Mouse (Mus musculus) forebrain, postnatal 0 days (tissue): ENCODE results near the gene Ncbp2. TPM values are rescaled to one million over a fixed set of nuclear protein-coding genes. Genes with fewer than 3 reads are reported as not detected.

ENCODE experiments used
- ATAC-seq: fragments of 200-750 bp; cut with Nextera tagmentation; 2 replicates; pipeline ENCODE4 v1.8.0; 2017; ENCODE audit warnings: mild to moderate bottlenecking, moderate library complexity
- DNase-seq: peaks from one replicate; pipeline ENCODE4 v3.0.0-alpha.2; 2015
- H3K27ac ChIP-seq: fragments of 300-500 bp; sonication (generic); 2 replicates; pipeline ENCODE4 v1.5.1; 2014; ENCODE audit warnings: low read depth, mild to moderate bottlenecking, antibody characterized with exemption, low read length, moderate library complexity, mixed read lengths
- H3K27me3 ChIP-seq: fragments of 300-500 bp; sonication (generic); 2 replicates; pipeline ENCODE4 v1.6.1; 2014; ENCODE audit warnings: mild to moderate bottlenecking, low read length, mixed read lengths; ENCODE audit not compliant: insufficient read depth
- H3K36me3 ChIP-seq: fragments of 300-500 bp; sonication (generic); 2 replicates; pipeline ENCODE4 v1.6.1; 2014; ENCODE audit warnings: mild to moderate bottlenecking, moderate library complexity; ENCODE audit not compliant: insufficient read depth
- H3K4me1 ChIP-seq: fragments of 300-500 bp; sonication (generic); 2 replicates; pipeline ENCODE4 v1.6.1; 2014; ENCODE audit warnings: antibody characterized with exemption; ENCODE audit not compliant: insufficient read depth
- H3K4me2 ChIP-seq: fragments of 300-500 bp; sonication (generic); 2 replicates; pipeline ENCODE4 v1.6.1; 2014; ENCODE audit warnings: low read depth, mild to moderate bottlenecking, moderate library complexity
- H3K4me3 ChIP-seq: fragments of 300-500 bp; sonication (generic); 2 replicates; pipeline ENCODE4 v1.5.1; 2014; ENCODE audit warnings: low read depth, low read length, mixed read lengths
- H3K9ac ChIP-seq: fragments of 300-500 bp; sonication (generic); 2 replicates; pipeline ENCODE4 v1.6.1; 2014; ENCODE audit warnings: mild to moderate bottlenecking
- H3K9me3 ChIP-seq: fragments of 300-500 bp; sonication (generic); 2 replicates; pipeline ENCODE4 v1.6.1; 2016; ENCODE audit warnings: low read length
- CTCF ChIP-seq: sonication (generic); IDR thresholded peaks from 2 replicates; pipeline ENCODE4 v1.5.1; 2016; ENCODE audit warnings: antibody characterized with exemption, control low read depth, low read depth
- WGBS: fragments of 180-500 bp; shearing (Covaris S2); extraction: QIAGEN DNeasy Blood & Tissue Kit; methylation state at CpG from one replicate; pipeline ENCODE4 v1.1.7; 2014; 5-methylcytosine and 5-hydroxymethylcytosine counted together
- polyA plus RNA-seq: library from polyadenylated mRNA; unstranded; fragments of >200 nt; fragmentation: Nextera tagmentation; extraction: Ambion mirVana; gene quantifications from 2 replicates; pipeline ENCODE4 v1.2.1, GENCODE M21; 2015
- total RNA-seq: library from RNA; depleted of rRNA; stranded (reverse); fragments of >200 nt; gene quantifications from 2 replicates; pipeline ENCODE4 v1.2.3, GENCODE M21; 2014

Gene Ncbp2
- total and polyA plus RNA-seq, 2 experiments from 2014 or later = 29.9 to 66.3 TPM

DNA sequence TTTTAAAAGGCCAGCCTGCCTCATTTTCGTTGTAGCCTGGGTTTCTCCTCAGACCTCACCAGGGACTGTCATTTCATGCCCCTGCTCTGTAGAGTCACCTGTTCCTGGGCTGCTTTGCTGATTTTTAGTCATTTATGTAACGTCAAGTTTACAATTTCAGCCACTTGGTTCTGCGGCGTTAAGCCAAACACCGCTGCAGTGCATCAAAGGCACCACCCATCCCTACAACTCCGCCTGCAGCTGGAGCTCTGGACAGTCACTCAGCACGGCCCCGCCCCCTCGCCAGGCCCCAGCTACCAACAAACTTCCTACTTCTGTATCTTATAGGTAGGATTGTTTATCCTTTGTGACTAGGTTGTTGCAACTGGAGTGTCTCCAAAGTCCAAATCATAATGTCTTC is 41.4 kb upstream of the Ncbp2 start:
- H3K4me2 ChIP-seq = no peak overlapping the region; the same call in 1 of the 2 replicates
- no peak; the same call in 1 of the 2 replicates for ATAC-seq
- TF ChIP-seq CTCF = no peak
- H3K4me1 ChIP-seq = no peaks in the 10 kb centered on the region
- H3K4me3 ChIP-seq = no peak overlapping the region
- no peaks in the 10 kb centered on the region for H3K9me3 ChIP-seq
- H3K9ac ChIP-seq = 0 out of 2 replicates have a peak overlapping the region, but pooled peaks have one; percentile 6
- WGBS = 18% methylated on average over 9 of the region's 9 CpGs
- DNase-seq = peak; percentile 9
- H3K27me3 ChIP-seq = no peaks in the 10 kb centered on the region
- H3K27ac ChIP-seq = 0 out of 2 replicates have a peak overlapping the region, but pooled peaks have one; percentile 2
- no peaks in the 10 kb centered on the region for H3K36me3 ChIP-seq

DNA sequence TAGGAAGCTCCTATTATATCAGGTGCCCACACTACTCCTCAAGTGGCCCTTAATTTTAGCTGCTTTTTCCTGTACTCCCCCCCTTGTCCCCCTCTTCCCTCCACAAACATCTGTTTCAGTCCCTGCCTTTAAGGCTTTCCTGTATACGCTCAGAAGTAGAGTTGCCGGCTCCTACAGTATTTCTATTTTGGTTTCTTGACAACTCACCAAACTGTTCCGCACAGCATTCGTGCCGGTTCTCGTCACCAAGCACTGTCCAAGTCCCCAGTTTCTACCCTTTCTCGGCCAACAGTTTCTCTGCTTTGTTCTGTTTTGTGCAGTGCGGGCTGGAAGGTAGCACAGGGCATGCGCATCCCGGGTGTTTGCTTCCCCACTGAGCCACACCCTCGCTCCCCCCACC is 39.4 kb upstream of the Ncbp2 start:
- no peaks in the 10 kb centered on the region for H3K9me3 ChIP-seq
- H3K36me3 ChIP-seq = no peaks in the 10 kb centered on the region
- DNase-seq (peak; percentile 9), ATAC-seq (no peak; the same call in 1 of the 2 replicates)
- no peaks in the 10 kb centered on the region for H3K27me3 ChIP-seq
- no peaks in the 10 kb centered on the region for H3K4me1 ChIP-seq
- H3K4me2 ChIP-seq = no peak overlapping the region
- 64% methylated on average over 11 of the region's 11 CpGs for WGBS
- H3K4me3 ChIP-seq = no peak overlapping the region
- H3K9ac ChIP-seq = no peak overlapping the region
- TF ChIP-seq CTCF = no peak
- no peak overlapping the region for H3K27ac ChIP-seq

- TF ChIP-seq CTCF = no peak
- no peak for ATAC-seq
Observed at GRCm38 (mm10) chr16:31910281-31910847, 37.9 kb upstream of the Ncbp2 start.

DNA sequence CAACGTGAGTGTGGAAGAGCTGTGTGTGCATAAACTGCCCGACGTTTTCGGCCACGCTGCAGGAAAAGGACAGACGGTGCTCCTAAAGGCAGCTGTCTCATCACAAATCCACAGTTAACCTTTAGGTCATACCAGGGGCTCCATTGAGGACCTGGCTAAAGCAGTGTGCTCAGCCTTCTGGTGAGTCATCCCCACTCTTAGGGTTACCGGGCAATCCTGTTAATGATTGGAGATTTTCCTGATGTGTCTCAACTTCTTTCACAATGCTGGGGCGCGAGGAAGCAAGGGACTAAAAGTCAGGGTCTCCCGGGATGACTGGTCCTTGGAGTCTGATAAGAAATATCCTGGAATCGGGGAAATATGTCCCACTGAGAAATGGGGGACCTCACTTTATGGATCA is 30.5 kb upstream of the Ncbp2 start:
- DNase-seq = no peak

More at GRCm38 (mm10) chr16:31910281-31910847, 37.9 kb upstream of the Ncbp2 start:
- Histone ChIP-seq H3K36me3 (no peaks in the 10 kb centered on the region), H3K27ac (no peak overlapping the region), H3K4me3 (no peak overlapping the region), H3K9me3 (no peaks in the 10 kb centered on the region), H3K4me2 (no peak overlapping the region), H3K9ac (no peak overlapping the region), H3K4me1 (no peaks in the 10 kb centered on the region), H3K27me3 (no peaks in the 10 kb centered on the region)
- 75% methylated on average over 10 of the region's 10 CpGs for WGBS
- DNase-seq = no peak

DNA sequence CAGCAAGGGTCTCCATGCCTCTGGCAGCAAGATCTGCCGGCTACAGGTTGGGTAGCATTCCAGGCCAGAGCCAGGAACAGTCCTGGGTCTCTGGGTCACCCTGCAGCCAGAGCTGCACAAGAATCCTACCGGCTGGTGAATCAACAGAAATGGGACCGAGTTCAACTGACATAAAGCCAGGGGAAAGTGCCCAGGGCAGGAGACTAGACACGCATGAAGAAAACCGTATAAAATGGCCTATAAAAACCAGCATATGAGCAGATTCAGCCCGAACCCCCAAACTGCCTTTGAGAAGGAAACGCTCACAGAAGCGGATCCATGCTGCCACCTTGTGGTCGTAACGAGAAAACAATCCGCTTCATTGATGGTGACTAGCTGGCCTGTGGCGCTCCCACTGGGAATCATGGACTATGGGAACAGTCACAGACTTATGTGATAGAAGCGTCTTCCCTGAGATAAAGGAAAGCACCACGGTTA is 30.0 kb upstream of the Ncbp2 start:
- Histone ChIP-seq H3K27ac (no peak overlapping the region), H3K4me1 (no peaks in the 10 kb centered on the region), H3K4me3 (no peak overlapping the region), H3K36me3 (no peaks in the 10 kb centered on the region), H3K9ac (peak overlapping the region; percentile 26; the same call in 1 of the 2 replicates), H3K4me2 (no peak overlapping the region), H3K9me3 (no peaks in the 10 kb centered on the region), H3K27me3 (no peaks in the 10 kb centered on the region)
- DNase-seq (peak; percentile 95), ATAC-seq (peak; percentile 89)
- TF ChIP-seq CTCF = peak; percentile 98
- WGBS = 2% methylated on average over 14 of the region's 14 CpGs

More for the DNA sequence above, 30.5 kb upstream of the Ncbp2 start:
- no peaks in the 10 kb centered on the region for H3K27me3 ChIP-seq
- H3K4me2 ChIP-seq = no peak overlapping the region
- H3K9ac ChIP-seq = no peak overlapping the region
- no peaks in the 10 kb centered on the region for H3K9me3 ChIP-seq
- WGBS = 86% methylated on average over 11 of the region's 11 CpGs
- no peak for TF ChIP-seq CTCF
- H3K4me1 ChIP-seq = no peaks in the 10 kb centered on the region
- no peak for ATAC-seq
- H3K27ac ChIP-seq = no peak overlapping the region
- no peak overlapping the region for H3K4me3 ChIP-seq
- no peaks in the 10 kb centered on the region for H3K36me3 ChIP-seq

DNA sequence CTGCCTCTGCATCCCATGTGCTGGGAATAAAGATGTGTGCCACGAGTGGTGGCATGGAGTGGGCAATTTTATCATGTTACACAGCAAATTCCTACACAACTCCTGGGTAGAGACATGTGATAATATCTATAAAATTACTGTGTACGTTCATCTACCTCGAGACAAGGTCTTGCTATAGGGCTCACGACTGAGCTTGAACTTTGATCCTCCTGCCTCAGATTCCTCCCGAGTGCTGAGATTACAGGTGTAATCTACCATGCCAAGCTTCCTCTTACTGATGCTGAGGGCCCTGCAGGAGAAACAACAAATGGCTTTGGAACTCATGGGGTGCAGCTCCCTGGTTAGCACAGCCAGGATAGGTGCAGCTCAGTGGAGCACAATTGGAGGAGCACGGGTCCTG is 23.9 kb upstream of the Ncbp2 start:
- H3K9me3 ChIP-seq = no peaks in the 10 kb centered on the region
- H3K9ac ChIP-seq = no peak overlapping the region
- H3K4me2 ChIP-seq = no peak overlapping the region
- no peaks in the 10 kb centered on the region for H3K27me3 ChIP-seq
- H3K27ac ChIP-seq = no peak overlapping the region
- 82% methylated on average over 6 of the region's 6 CpGs for WGBS
- no peaks in the 10 kb centered on the region for H3K4me1 ChIP-seq
- no peak for TF ChIP-seq CTCF
- DNase-seq = no peak
- no peak overlapping the region for H3K4me3 ChIP-seq
- no peak for ATAC-seq
- no peaks in the 10 kb centered on the region for H3K36me3 ChIP-seq

DNA sequence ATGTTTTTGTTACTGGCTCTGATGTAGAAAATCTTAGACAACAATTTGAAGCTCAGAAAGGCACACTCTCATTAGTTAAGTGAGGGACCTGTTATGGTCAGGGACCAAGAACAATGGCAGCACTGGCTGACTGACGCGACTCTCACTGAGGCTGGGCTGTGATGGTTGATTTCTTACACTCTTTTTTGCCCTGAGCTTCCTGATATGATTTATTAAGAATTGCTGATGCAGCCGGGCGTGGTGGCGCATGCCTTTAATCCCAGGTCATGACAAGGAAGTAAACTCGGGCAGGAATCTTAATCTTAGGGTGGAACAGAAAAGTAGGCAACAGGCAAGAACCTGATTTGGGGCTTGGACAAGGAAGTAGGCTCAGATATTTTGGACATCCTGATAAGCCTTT is 22.2 kb upstream of the Ncbp2 start:
- DNase-seq = no peak
- no peak overlapping the region for H3K27ac ChIP-seq
- 80% methylated on average over 6 of the region's 6 CpGs for WGBS
- no peaks in the 10 kb centered on the region for H3K9me3 ChIP-seq
- H3K4me1 ChIP-seq = no peaks in the 10 kb centered on the region
- H3K4me2 ChIP-seq = no peak overlapping the region
- H3K9ac ChIP-seq = no peak overlapping the region
- H3K27me3 ChIP-seq = no peaks in the 10 kb centered on the region
- H3K4me3 ChIP-seq = no peak overlapping the region
- ATAC-seq = no peak
- no peaks in the 10 kb centered on the region for H3K36me3 ChIP-seq
- TF ChIP-seq CTCF = no peak
